Comparison of ENCODE assay signal across 8 mouse cellular contexts in the genomic region with DNA sequence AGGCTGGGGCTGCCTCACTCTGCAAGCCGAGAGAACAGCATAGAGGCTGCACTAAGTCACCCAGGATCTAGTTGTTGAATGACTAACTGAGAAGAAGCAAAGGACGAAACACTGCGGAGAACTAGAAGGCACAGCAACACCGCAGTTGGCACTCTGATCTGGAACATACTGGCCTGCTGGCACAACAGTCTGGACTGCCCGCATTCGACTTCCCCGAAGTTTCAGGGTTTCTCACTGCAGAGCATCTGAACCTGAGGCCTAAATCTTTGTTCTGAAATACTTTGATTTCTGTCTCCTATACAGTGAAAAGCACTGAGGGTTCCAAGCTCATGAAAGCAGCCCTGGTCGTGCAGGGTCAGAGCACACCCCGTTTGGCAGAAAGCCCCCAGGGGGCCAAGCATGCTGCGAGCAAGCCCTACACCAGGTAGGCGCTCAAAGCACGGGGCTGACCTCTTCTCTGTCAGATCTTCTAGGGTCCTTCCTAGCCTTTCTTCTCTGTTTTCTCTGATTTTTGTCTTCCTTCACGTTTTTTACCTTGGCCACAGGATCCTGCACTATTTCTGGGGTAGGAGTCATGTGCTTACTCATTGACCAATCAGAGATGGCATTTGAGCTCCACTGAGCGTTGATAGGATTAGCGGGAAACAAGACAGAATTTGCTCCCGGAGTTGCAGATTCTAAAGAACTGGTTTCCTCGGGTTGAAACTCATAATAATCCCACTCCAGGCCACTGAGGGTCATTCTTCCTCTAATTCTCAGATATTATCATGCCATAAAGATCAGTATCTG. TPM values are rescaled to one million over a fixed set of nuclear protein-coding genes. Genes with fewer than 3 reads are reported as not detected.
A peak's percentile ranks its signal among the peaks of the same experiment; 100 is the strongest.
DNase-seq lines count a peak whose midpoint lies in the region; ATAC-seq lines count a peak whose summit lies in the region.

No protein-coding gene starts in this region.

- H3K27ac ChIP-seq in kidney, embryonic 16.5 days (ENCODE audit: low read length), result no peak overlapping the region
- H3K27ac ChIP-seq in intestine, embryonic 15.5 days, result no peak overlapping the region
- H3K27ac ChIP-seq in neural tube, embryonic 15.5 days (replicated peaks), result no peak overlapping the region; the same call in 1 of the 2 replicates

- H3K9ac ChIP-seq in kidney, embryonic 16.5 days (replicated peaks; ENCODE audit: low read length), result no peak overlapping the region
- H3K9ac ChIP-seq in intestine, embryonic 15.5 days, result 0 out of 2 replicates have a peak overlapping the region, but pooled peaks have one; percentile 1
- peak overlapping the region; percentile 36; the same call in 1 of the 2 replicates for H3K9ac ChIP-seq in neural tube, embryonic 15.5 days (replicated peaks)

- DNase-seq in kidney, postnatal 4 days, result no peak
- peak; percentile 23 for DNase-seq in embryo, embryonic 9.5 days (ENCODE audit: extremely low spot score)
- DNase-seq in right cerebral cortex, adult 2 months (ENCODE audit: low spot score in 2 of 2), result no peak
- DNase-seq in urinary bladder, adult 2 months (ENCODE audit: low spot score), result no peak
- no peak for DNase-seq in spleen, postnatal 14 days (ENCODE audit: low spot score in 2 of 2)

- 54% methylated on average over 17 of the region's 17 CpGs for WGBS in kidney, embryonic 16.5 days
- 49% methylated on average over 17 of the region's 17 CpGs for WGBS in intestine, embryonic 15.5 days
- WGBS in neural tube, embryonic 15.5 days, result 49% methylated on average over 17 of the region's 17 CpGs

- H3K9me3 ChIP-seq in kidney, embryonic 16.5 days (ENCODE audit: low read length), result no peaks in the 10 kb centered on the region
- H3K9me3 ChIP-seq in intestine, embryonic 15.5 days, result no peaks in the 10 kb centered on the region
- H3K9me3 ChIP-seq in neural tube, embryonic 15.5 days (replicated peaks), result no peaks in the 10 kb centered on the region

- no peaks in the 10 kb centered on the region for H3K27me3 ChIP-seq in kidney, embryonic 16.5 days (ENCODE audit: insufficient read depth, low read length)
- no peaks in the 10 kb centered on the region for H3K27me3 ChIP-seq in intestine, embryonic 15.5 days (replicated peaks)
- no peaks in the 10 kb centered on the region for H3K27me3 ChIP-seq in neural tube, embryonic 15.5 days (replicated peaks)

- H3K4me3 ChIP-seq in kidney, embryonic 16.5 days (ENCODE audit: low read length), result peak overlapping the region; percentile 19; the same call in 1 of the 2 replicates
- H3K4me3 ChIP-seq in intestine, embryonic 15.5 days (replicated peaks), result 0 out of 2 replicates have a peak overlapping the region, but pooled peaks have one; percentile 10
- peak overlapping the region; percentile 38 for H3K4me3 ChIP-seq in neural tube, embryonic 15.5 days (replicated peaks)

- no peaks in the 10 kb centered on the region for H3K36me3 ChIP-seq in kidney, embryonic 16.5 days (ENCODE audit: insufficient read depth, low read length)
- H3K36me3 ChIP-seq in intestine, embryonic 15.5 days, result no peaks in the 10 kb centered on the region
- H3K36me3 ChIP-seq in neural tube, embryonic 15.5 days, result no peaks in the 10 kb centered on the region; the same call in 1 of the 2 replicates

- peak; percentile 61; the same call in 1 of the 2 replicates for ATAC-seq in kidney, embryonic 16.5 days (ENCODE audit: low FRiP score, low TSS enrichment)
- ATAC-seq in intestine, embryonic 15.5 days, result peak; percentile 55; the same call in 1 of the 2 replicates
- ATAC-seq in neural tube, embryonic 15.5 days (ENCODE audit: low FRiP score), result peak; percentile 73; the same call in 1 of the 2 replicates

- peaks cover 5% of the 10 kb centered on the region; the same call in 1 of the 2 replicates for H3K4me1 ChIP-seq in kidney, embryonic 16.5 days (ENCODE audit: insufficient read depth, low read length)
- no peaks in the 10 kb centered on the region for H3K4me1 ChIP-seq in intestine, embryonic 15.5 days (replicated peaks)
- H3K4me1 ChIP-seq in neural tube, embryonic 15.5 days, result no peaks in the 10 kb centered on the region; the same call in 1 of the 2 replicates

- H3K4me2 ChIP-seq in kidney, embryonic 16.5 days (replicated peaks; ENCODE audit: low read depth, low read length), result peak overlapping the region; percentile 30
- H3K4me2 ChIP-seq in intestine, embryonic 15.5 days (replicated peaks), result peak overlapping the region; percentile 44
- H3K4me2 ChIP-seq in neural tube, embryonic 15.5 days, result peak overlapping the region; percentile 59

RNA-seq across cellular contexts. Expression of gene Lyrm2, which starts 33.6 kb away (rescaled TPM):
- 99.7 and 110 TPM in 2 replicates for polyA plus RNA-seq in kidney, embryonic 16.5 days (2015; fragmentation: Nextera tagmentation; extraction: Ambion mirVana)
- 88.3 and 97.3 TPM in 2 replicates for polyA plus RNA-seq in intestine, embryonic 15.5 days (2015; fragmentation: Nextera tagmentation; extraction: Ambion mirVana)
- polyA plus RNA-seq in neural tube, embryonic 15.5 days (2015; fragmentation: Nextera tagmentation; extraction: Ambion mirVana), result 106 and 120 TPM in 2 replicates
- polyA plus RNA-seq in urinary bladder, adult 2 months (2012; rRNA removed), result 59.9 and 79.3 TPM in 2 replicates
